Mouse (Mus musculus): ENCODE data around the gene Ift57.

GRCm38 (mm10) chr16:49776981-49777380, 77.9 kb downstream of the Ift57 start:
- TF ChIP-seq CTCF (IDR thresholded peaks at IDR 0.05; ENCODE audit: borderline replicate concordance, control insufficient read depth, extremely low read depth, insufficient read depth, low read length, poor library complexity), result no peak
- no peak for TF ChIP-seq POLR2A (IDR thresholded peaks at IDR 0.05; ENCODE audit: control insufficient read depth, extremely low read depth, insufficient read depth, low read length, poor library complexity)
